Mouse (Mus musculus) heart, adult 2 months (tissue): ENCODE measurements around the gene Filip1. TPM values are rescaled to one million over a fixed set of nuclear protein-coding genes. Genes with fewer than 3 reads are reported as not detected.
A peak's percentile ranks its signal among the peaks of the same experiment; 100 is the strongest.

Experiments used
- DNase-seq, 2 experiments: peaks; one replicate each; pipeline ENCODE4 v3.0.0; 2021
- H3K27ac ChIP-seq: fragments of 200-600 bp; 2 replicates; pipeline ENCODE4 v1.8.1; 2022
- H3K27me3 ChIP-seq: fragments of 200-500 bp; 2 replicates; pipeline ENCODE4 v1.6.1; 2012; ENCODE audit warnings: mild to moderate bottlenecking, low read length, inconsistent platforms, mixed read lengths; ENCODE audit not compliant: control insufficient read depth, insufficient read depth
- H3K36me3 ChIP-seq: fragments of 200-500 bp; 2 replicates; pipeline ENCODE4 v1.6.1; 2012; ENCODE audit warnings: low read length, inconsistent platforms; ENCODE audit not compliant: control insufficient read depth, insufficient read depth
- H3K4me1 ChIP-seq: fragments of 200-500 bp; 2 replicates; pipeline ENCODE4 v1.6.1; 2011; ENCODE audit warnings: low read length; ENCODE audit not compliant: control insufficient read depth, insufficient read depth
- H3K4me3 ChIP-seq: fragments of 200-600 bp; 2 replicates; pipeline ENCODE4 v1.8.1; 2022
- H3K79me2 ChIP-seq: fragments of 200-500 bp; replicated peaks from 2 replicates; pipeline ENCODE4 v1.6.1; 2012; ENCODE audit warnings: mild to moderate bottlenecking, inconsistent platforms, low read length, moderate library complexity, mixed read lengths; ENCODE audit not compliant: control insufficient read depth, insufficient read depth
- H3K9ac ChIP-seq: fragments of 200-500 bp; 2 replicates; pipeline ENCODE4 v1.6.1; 2012; ENCODE audit warnings: low read depth, mild to moderate bottlenecking, control low read depth, inconsistent platforms, low read length, mixed read lengths
- CTCF ChIP-seq: fragments of 200-600 bp; IDR thresholded peaks from 2 replicates; pipeline ENCODE4 v1.8.1; 2022; ENCODE audit warnings: antibody characterized with exemption, mild to moderate bottlenecking, moderate library complexity
- EP300 ChIP-seq: fragments of 200-500 bp; IDR thresholded peaks from 2 replicates; pipeline ENCODE4 v1.6.1; 2011; ENCODE audit warnings: low read depth, low read length, control low read depth; ENCODE audit not compliant: insufficient read depth
- POLR2A ChIP-seq: fragments of 200-500 bp; IDR thresholded peaks from 2 replicates; pipeline ENCODE4 v1.6.1; 2011; ENCODE audit warnings: mild to moderate bottlenecking, low read depth, low read length, control low read depth; ENCODE audit not compliant: insufficient read depth
- WGBS: fragments of 180-500 bp; shearing (Covaris S2); methylation state at CpG from one replicate; pipeline ENCODE4 v1.1.7; 2018; 5-methylcytosine and 5-hydroxymethylcytosine counted together
- intact Hi-C: fragments of 180-260 bp; cut with DNase I; formaldehyde crosslinking; loops from one replicate; pipeline ENCODE4 v1.15.1; 2025
- polyA plus RNA-seq: library from polyadenylated mRNA; depleted of rRNA; stranded (reverse); fragments of >200 nt; gene quantifications from 2 replicates; pipeline ENCODE4 v1.2.3, GENCODE M21; 2012
- total RNA-seq, 2 experiments: library from RNA; stranded (reverse); gene quantifications; 2 replicates each; pipeline ENCODE4 v1.2.3; 2021

The Filip1 gene
- total and polyA plus RNA-seq, 3 experiments: 18.8 to 126 (median 91.1) TPM

- Histone ChIP-seq H3K27me3 (no peaks in the 10 kb centered on the region), H3K27ac (no peak overlapping the region), H3K4me3 (no peak overlapping the region), H3K9ac (no peak overlapping the region), H3K36me3 (no peaks in the 10 kb centered on the region), H3K4me1 (peaks cover 2% of the 10 kb centered on the region), H3K79me2 (peaks cover 5% of the 10 kb centered on the region)
- 74% methylated on average over 7 of the region's 7 CpGs for WGBS
- intact Hi-C loops: loop anchor here (1.0 to 5.0 kb wide), 2 partner anchors 59 to 136 kb away; no protein-coding TSS in a partner anchor
- TF ChIP-seq POLR2A (no peak), CTCF (peak; percentile 71), EP300 (0 out of 2 replicates have a peak, but pooled peaks have one; percentile 24)
- DNase-seq: no peak
Observed at GRCm38 (mm10) chr9:79865998-79866397, 146.7 kb downstream of the Filip1 start.

DNA sequence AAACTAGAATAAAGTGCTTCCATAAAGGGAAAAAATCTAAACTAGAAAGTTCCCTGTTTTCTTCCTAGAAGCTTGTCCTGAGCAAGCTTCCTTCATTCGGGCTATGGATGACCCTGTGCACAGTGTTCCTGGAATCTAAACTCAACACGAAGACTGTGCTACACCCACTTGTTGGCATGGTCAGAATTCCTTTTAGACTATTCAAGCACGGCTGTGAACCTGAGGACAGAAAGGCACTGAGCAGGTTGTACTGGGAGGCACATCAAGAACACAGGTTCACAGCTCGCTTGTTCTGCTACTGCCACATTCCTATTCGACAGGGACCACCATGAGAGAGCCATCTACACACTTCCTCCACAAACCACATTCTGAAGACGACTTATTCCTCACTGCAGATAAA, 150.1 kb downstream of the Filip1 start:
- WGBS: 66% methylated on average over 6 of the region's 6 CpGs
- TF ChIP-seq POLR2A (no peak), CTCF (no peak), EP300 (no peak)
- no peaks in the 10 kb centered on the region; the same call in 1 of the 2 replicates for H3K4me1 ChIP-seq
- H3K79me2 ChIP-seq: peaks cover 3% of the 10 kb centered on the region
- no peaks in the 10 kb centered on the region for H3K36me3 ChIP-seq
- H3K4me3 ChIP-seq: no peak overlapping the region
- H3K9ac ChIP-seq: no peak overlapping the region
- intact Hi-C loops: no loop called here
- no peak overlapping the region for H3K27ac ChIP-seq
- no peak for DNase-seq
- no peaks in the 10 kb centered on the region for H3K27me3 ChIP-seq

DNA sequence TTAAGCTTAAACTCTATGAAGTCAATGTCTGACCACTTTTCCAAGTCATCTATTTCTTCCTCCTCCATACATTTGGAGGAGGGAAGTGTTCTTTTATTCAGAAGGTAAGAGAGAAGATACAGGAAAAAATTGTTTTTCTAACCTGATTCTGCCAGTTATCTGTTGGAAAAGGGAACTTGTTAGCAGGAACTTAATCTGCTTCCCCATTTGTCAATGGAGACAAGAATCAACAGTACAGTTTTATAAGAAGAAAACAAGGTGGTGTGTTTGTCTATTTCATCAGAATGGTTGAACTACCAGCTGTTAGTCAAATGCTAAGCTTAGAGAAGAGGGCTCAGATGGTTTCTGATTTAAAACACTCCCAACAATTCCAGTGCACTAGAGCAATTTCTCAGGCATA, 165.6 kb downstream of the Filip1 start:
- Histone ChIP-seq H3K4me1 (no peaks in the 10 kb centered on the region), H3K4me3 (no peak overlapping the region), H3K36me3 (peaks cover 2% of the 10 kb centered on the region; the same call in 1 of the 2 replicates), H3K79me2 (no peaks in the 10 kb centered on the region), H3K9ac (no peak overlapping the region), H3K27ac (no peak overlapping the region), H3K27me3 (no peaks in the 10 kb centered on the region)
- TF ChIP-seq POLR2A (no peak), CTCF (no peak), EP300 (no peak)
- DNase-seq: no peak
- intact Hi-C loops: no loop called here

GRCm38 (mm10) chr9:79842615-79843014, 170.0 kb downstream of the Filip1 start:
- WGBS: 81% methylated on average over 6 of the region's 6 CpGs
- intact Hi-C loops: no loop called here
- Histone ChIP-seq H3K27ac (no peak overlapping the region), H3K27me3 (no peaks in the 10 kb centered on the region), H3K36me3 (peaks cover 2% of the 10 kb centered on the region; the same call in 1 of the 2 replicates), H3K79me2 (no peaks in the 10 kb centered on the region; the same call in 1 of the 2 replicates), H3K9ac (no peak overlapping the region), H3K4me1 (no peaks in the 10 kb centered on the region; the same call in 1 of the 2 replicates), H3K4me3 (no peak overlapping the region)
- TF ChIP-seq EP300 (no peak), POLR2A (no peak)
- no peak for DNase-seq

DNA sequence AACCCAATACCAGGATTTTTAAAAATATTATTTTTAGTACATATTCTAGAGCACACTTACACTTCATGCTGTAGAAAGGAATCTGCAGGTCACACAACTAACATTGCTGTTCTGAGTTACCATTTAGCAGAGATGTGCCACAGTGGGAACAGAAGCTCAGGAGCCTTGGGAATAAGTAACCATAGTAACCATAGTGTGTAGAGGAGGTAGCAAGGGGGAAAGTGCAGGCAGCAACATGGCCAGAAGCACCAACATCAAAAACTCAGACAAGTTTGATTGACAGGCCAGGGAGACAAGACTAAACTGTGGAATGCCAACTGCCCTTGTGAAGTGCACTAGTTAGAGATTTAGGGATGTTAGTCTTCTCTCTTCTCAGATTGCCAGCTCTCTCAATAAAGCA, 170.6 kb downstream of the Filip1 start:
- intact Hi-C loops: no loop called here

GRCm38 (mm10) chr9:79831294-79831693, 181.4 kb downstream of the Filip1 start:
- TF ChIP-seq EP300 (no peak), CTCF (no peak), POLR2A (no peak)
- H3K4me1 ChIP-seq: peaks cover 3% of the 10 kb centered on the region
- H3K9ac ChIP-seq: no peak overlapping the region
- no peak overlapping the region for H3K27ac ChIP-seq
- no peak for DNase-seq
- H3K36me3 ChIP-seq: peaks cover 6% of the 10 kb centered on the region; the same call in 1 of the 2 replicates
- H3K79me2 ChIP-seq: no peaks in the 10 kb centered on the region
- intact Hi-C loops: no loop called here
- no peaks in the 10 kb centered on the region for H3K27me3 ChIP-seq
- 93% methylated on average over 1 of the region's 1 CpGs for WGBS
- no peak overlapping the region for H3K4me3 ChIP-seq

More for the DNA sequence above, 170.6 kb downstream of the Filip1 start:
- DNase-seq: no peak
- Histone ChIP-seq H3K36me3 (peaks cover 2% of the 10 kb centered on the region; the same call in 1 of the 2 replicates), H3K9ac (no peak overlapping the region), H3K27ac (no peak overlapping the region), H3K4me3 (no peak overlapping the region), H3K27me3 (no peaks in the 10 kb centered on the region), H3K79me2 (no peaks in the 10 kb centered on the region; the same call in 1 of the 2 replicates), H3K4me1 (no peaks in the 10 kb centered on the region; the same call in 1 of the 2 replicates)
- no peak for TF ChIP-seq POLR2A
- no peak for TF ChIP-seq EP300
- TF ChIP-seq CTCF: no peak
